Mouse (Mus musculus) adrenal gland, adult 2 months (tissue): ENCODE measurements around the gene Slc44a3. TPM values are rescaled to one million over a fixed set of nuclear protein-coding genes. Genes with fewer than 3 reads are reported as not detected.

Experiments used
- DNase-seq: peaks from one replicate; pipeline ENCODE4 v3.0.0; 2021
- polyA plus RNA-seq: library from polyadenylated mRNA; depleted of rRNA; stranded (reverse); fragments of >200 nt; gene quantifications from 2 replicates; pipeline ENCODE4 v1.2.3, GENCODE M21; 2012
- total RNA-seq, 2 experiments: library from RNA; stranded (reverse); gene quantifications; 2 replicates each; pipeline ENCODE4 v1.2.3; 2021

The Slc44a3 gene
- total and polyA plus RNA-seq, 3 experiments, result 8.9 to 27.9 (median 17.4) TPM

- DNase-seq, result no peak
Observed at GRCm38 (mm10) chr3:121460473-121461193, 71.6 kb downstream of the Slc44a3 start.

- no peak for DNase-seq
Observed at GRCm38 (mm10) chr3:121458545-121459492, 73.4 kb downstream of the Slc44a3 start.

- no peak for DNase-seq
Observed at GRCm38 (mm10) chr3:121451404-121451803, 80.8 kb downstream of the Slc44a3 start.

- peak; percentile 82 for DNase-seq
Observed at GRCm38 (mm10) chr3:121449527-121449926, 82.7 kb downstream of the Slc44a3 start.

GRCm38 (mm10) chr3:121448606-121449005, 83.6 kb downstream of the Slc44a3 start:
- DNase-seq, result no peak

GRCm38 (mm10) chr3:121448029-121448468, 84.2 kb downstream of the Slc44a3 start:
- no peak for DNase-seq

GRCm38 (mm10) chr3:121446454-121446853, 85.8 kb downstream of the Slc44a3 start:
- DNase-seq, result no peak

- peak; percentile 82 for DNase-seq
Observed at GRCm38 (mm10) chr3:121444414-121444813, 87.8 kb downstream of the Slc44a3 start.

- peak; percentile 48 for DNase-seq
Observed at GRCm38 (mm10) chr3:121443861-121444271, 88.3 kb downstream of the Slc44a3 start.

- no peak for DNase-seq
Observed at GRCm38 (mm10) chr3:121442288-121442687, 89.9 kb downstream of the Slc44a3 start.

- peak; percentile 56 for DNase-seq
Observed at GRCm38 (mm10) chr3:121441504-121441903, 90.7 kb downstream of the Slc44a3 start.

GRCm38 (mm10) chr3:121439623-121440161, 92.5 kb downstream of the Slc44a3 start:
- no peak for DNase-seq

- DNase-seq, result peak; percentile 49
Observed at GRCm38 (mm10) chr3:121437996-121438395, 94.2 kb downstream of the Slc44a3 start.

GRCm38 (mm10) chr3:121437070-121437469, 95.1 kb downstream of the Slc44a3 start:
- DNase-seq, result no peak

GRCm38 (mm10) chr3:121435296-121435695, 96.9 kb downstream of the Slc44a3 start:
- no peak for DNase-seq

- DNase-seq, result no peak
Observed at GRCm38 (mm10) chr3:121433968-121434533, 98.2 kb downstream of the Slc44a3 start.

- DNase-seq, result no peak
Observed at GRCm38 (mm10) chr3:121433359-121433758, 98.8 kb downstream of the Slc44a3 start.

- no peak for DNase-seq
Observed at GRCm38 (mm10) chr3:121430289-121430936, 101.8 kb downstream of the Slc44a3 start.

GRCm38 (mm10) chr3:121429469-121429868, 102.7 kb downstream of the Slc44a3 start:
- DNase-seq, result no peak

- no peak for DNase-seq
Observed at GRCm38 (mm10) chr3:121428696-121429259, 103.4 kb downstream of the Slc44a3 start.

GRCm38 (mm10) chr3:121428230-121428629, 104.0 kb downstream of the Slc44a3 start:
- DNase-seq, result peak; percentile 52
